Mouse (Mus musculus): ENCODE measurements around the gene Mprip.

DNA sequence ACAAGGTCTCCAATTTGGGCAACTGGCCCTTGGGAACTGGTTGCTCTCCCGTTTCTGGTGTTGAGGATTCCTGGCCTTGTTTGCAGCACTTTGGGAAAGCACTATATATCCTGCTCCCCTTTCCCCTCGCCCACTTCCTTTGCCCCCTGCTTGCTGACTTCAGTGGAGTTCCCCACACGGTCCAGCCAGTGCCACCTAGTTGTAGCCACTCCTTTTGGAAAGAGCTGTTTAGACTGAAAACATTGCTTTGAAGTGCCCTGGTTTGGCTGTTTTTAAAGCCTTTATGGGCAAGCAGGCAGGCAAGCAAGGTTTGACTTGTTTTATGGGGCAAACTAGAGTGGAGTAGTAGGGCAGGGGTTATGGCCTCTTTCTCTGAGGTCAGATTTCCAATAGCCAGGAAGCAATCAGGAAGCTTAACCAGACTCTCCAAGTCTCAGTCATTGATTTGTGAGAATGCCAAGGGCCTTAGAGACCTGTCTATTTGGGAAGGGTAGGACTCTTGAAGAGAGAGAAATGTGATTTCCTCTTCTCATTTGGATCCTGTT is 2.7 kb downstream of the Mprip start:
- TF ChIP-seq CTCF (IDR thresholded peaks at IDR 0.05; ENCODE audit: low read depth) (peak; percentile 23), EP300 (optimal IDR thresholded peaks at IDR 0.05) (no peak)

Measured in stomach, postnatal 0 days (tissue).